Mouse (Mus musculus) midbrain, embryonic 10.5 days (tissue): ENCODE measurements around the gene Gpr34. TPM values are rescaled to one million over a fixed set of nuclear protein-coding genes. Genes with fewer than 3 reads are reported as not detected.

Experiments
- DNase-seq: peaks from one replicate; pipeline ENCODE4 v3.0.0-alpha.2; 2017; ENCODE audit warnings: low spot score
- H3K27ac ChIP-seq: fragments of 300-500 bp; sonication (generic); replicated peaks from 2 replicates; pipeline ENCODE4 v1.5.1; 2016; ENCODE audit warnings: mild to moderate bottlenecking
- H3K27me3 ChIP-seq: fragments of 300-500 bp; sonication (generic); 2 replicates; pipeline ENCODE4 v1.6.1; 2016; ENCODE audit warnings: low read depth, mild to moderate bottlenecking; ENCODE audit not compliant: poor library complexity, severe bottlenecking
- H3K36me3 ChIP-seq: fragments of 300-500 bp; sonication (generic); 2 replicates; pipeline ENCODE4 v1.6.1; 2016; ENCODE audit warnings: mild to moderate bottlenecking, moderate library complexity
- H3K4me1 ChIP-seq: fragments of 300-500 bp; sonication (generic); 2 replicates; pipeline ENCODE4 v1.6.1; 2016
- H3K4me3 ChIP-seq: fragments of 300-500 bp; sonication (generic); 2 replicates; pipeline ENCODE4 v1.5.1; 2016; ENCODE audit warnings: mild to moderate bottlenecking, moderate library complexity
- H3K9me3 ChIP-seq: fragments of 300-500 bp; sonication (generic); replicated peaks from 2 replicates; pipeline ENCODE4 v1.6.1; 2016; ENCODE audit warnings: mild to moderate bottlenecking
- WGBS: fragments of 180-500 bp; shearing (Covaris S2); methylation state at CpG from one replicate; pipeline ENCODE4 v1.1.7; 2016; 5-methylcytosine and 5-hydroxymethylcytosine counted together
- polyA plus RNA-seq: library from polyadenylated mRNA; unstranded; fragments of >200 nt; fragmentation: Nextera tagmentation; extraction: Ambion mirVana; gene quantifications from 2 replicates; pipeline ENCODE4 v1.2.1, GENCODE M21; 2016

The Gpr34 gene
- polyA plus RNA-seq, result 0.89 and 1.6 TPM in 2 replicates

DNA sequence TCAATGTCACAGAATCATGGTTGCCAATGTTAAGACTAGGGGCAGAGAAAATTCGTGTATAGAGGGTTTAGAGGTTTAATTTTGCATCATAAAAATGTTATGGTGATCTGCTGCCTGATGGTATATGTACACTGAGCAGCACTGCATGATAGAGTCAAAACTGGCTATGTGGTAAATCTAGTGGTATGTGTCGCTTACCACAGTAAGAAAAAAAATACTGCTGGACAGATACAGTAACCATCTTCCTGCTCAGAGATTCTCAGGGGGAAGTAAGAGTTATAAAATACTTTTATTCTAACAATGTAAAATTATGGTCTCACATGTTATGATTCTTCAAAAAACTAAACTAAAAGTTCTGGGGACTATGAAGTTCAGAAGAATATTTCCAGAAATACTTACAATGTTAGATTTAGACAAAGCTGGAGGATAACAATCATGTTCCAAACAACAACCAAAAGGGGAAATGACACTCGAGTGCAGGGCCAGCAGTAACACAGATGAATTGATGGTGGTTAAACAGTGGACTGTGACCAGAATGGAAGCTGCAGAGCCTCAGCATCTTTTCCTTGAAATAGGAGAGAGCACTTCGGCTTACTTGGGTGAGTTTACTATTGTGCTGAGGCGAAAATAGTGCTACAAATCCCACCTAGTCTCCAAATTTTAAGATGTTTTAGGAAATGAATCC is at the start of gene Gpr34:
Gene Gpr34 (plus strand): TSS at position 491 of the 685 bp plus-strand sequence.
- Histone ChIP-seq H3K36me3 (no peaks in the 10 kb centered on the region), H3K4me3 (no peak within 1 kb of the TSS), H3K4me1 (no peaks in the 10 kb centered on the region), H3K9me3 (no peaks in the 10 kb centered on the region), H3K27me3 (peaks cover 18% of the 10 kb centered on the region; the same call in 1 of the 2 replicates), H3K27ac (no peak within 1 kb of the TSS)
- DNase-seq, result no peak
- WGBS, result 77% methylated on average over 5 of the region's 5 CpGs

DNA sequence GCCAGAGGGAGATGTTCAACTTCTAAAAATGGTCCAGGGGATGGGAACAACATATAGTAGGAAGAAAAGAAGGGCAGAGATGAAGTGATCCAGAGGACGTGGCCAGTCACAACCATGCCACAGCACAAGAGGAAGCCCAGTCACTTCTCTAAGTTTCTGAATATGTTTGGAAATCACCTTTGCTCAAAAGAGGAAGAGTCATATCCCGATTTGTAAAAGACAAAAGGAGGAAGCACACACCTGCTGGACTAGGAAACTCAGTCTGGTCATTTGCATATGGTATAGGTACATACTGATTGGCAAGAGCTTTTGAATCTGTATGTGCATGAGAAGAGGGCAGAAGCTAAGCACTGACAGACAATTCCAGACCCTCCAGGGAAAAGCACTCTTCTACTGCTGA is 32.5 kb upstream of the Gpr34 start:
- peaks cover 20% of the 10 kb centered on the region for H3K27me3 ChIP-seq
- 85% methylated on average over 2 of the region's 2 CpGs for WGBS
- H3K9me3 ChIP-seq, result no peaks in the 10 kb centered on the region
- H3K36me3 ChIP-seq, result no peaks in the 10 kb centered on the region
- H3K27ac ChIP-seq, result no peak overlapping the region
- DNase-seq, result no peak
- no peak overlapping the region for H3K4me3 ChIP-seq
- no peaks in the 10 kb centered on the region for H3K4me1 ChIP-seq

DNA sequence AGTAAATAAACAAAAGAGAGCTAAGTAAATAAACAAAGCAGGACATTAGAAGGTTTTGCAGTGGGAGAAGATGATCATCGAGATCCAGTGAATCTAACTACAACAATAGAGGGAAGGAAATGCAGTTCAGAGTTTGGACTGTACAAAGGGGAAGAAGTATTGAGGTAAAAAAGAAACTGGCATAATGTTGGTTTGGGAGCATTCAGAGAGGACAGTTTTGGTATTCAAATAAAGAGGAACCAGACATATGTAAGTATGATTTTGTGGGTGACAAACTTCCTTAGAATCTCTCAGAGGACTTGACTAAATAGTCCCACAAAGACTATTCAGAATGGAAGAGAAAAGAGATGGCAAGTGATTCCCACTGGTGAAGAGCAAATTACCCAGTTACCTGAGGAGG is 31.9 kb upstream of the Gpr34 start:
- no peak overlapping the region for H3K4me3 ChIP-seq
- peaks cover 19% of the 10 kb centered on the region for H3K27me3 ChIP-seq
- DNase-seq, result no peak
- 61% methylated on average over 1 of the region's 1 CpGs for WGBS
- no peak overlapping the region for H3K27ac ChIP-seq
- no peaks in the 10 kb centered on the region for H3K4me1 ChIP-seq
- no peaks in the 10 kb centered on the region for H3K9me3 ChIP-seq
- no peaks in the 10 kb centered on the region for H3K36me3 ChIP-seq

DNA sequence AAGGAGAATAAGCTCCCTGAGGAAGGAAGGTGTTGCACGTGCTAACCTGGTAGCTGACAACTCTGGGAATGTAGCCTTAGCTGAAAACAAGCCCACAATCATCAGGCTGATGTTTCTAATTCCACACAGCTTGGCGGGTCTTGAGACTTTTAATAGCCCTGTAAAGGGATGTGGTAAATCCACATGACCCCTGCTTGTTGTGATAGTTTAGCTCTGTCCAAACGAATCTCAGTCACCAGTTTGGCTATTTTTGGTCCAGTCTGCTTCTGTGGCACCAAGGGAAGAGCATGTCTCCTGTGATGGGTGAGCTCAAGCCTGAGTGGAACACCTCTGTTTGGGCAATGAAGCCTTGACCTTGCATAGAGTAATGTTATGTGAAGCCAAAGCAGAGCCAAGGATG is 25.1 kb upstream of the Gpr34 start:
- 67% methylated on average over 3 of the region's 3 CpGs for WGBS
- Histone ChIP-seq H3K27ac (no peak overlapping the region), H3K4me3 (no peak overlapping the region), H3K4me1 (no peaks in the 10 kb centered on the region), H3K9me3 (no peaks in the 10 kb centered on the region), H3K36me3 (peaks cover 4% of the 10 kb centered on the region; the same call in 1 of the 2 replicates), H3K27me3 (peaks cover 8% of the 10 kb centered on the region; the same call in 1 of the 2 replicates)
- DNase-seq, result no peak

DNA sequence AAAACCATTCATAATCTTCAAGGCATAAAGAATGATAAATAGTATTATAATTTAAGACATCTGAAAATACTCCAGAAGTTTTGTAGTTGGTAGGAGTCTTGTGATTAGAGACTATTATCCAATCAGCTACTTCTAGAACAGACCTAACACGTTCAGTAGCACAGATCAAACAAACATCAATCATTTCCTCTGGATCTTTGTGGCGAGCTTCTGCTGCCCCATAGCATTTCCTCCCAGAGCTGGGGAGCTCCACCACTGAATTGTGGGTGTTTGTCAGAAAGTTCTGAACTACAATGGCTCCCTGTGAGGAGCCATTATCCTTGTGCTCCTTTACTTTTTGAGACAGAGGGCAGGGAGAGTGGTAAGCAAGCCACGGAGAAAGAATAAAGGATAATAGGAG is 24.1 kb upstream of the Gpr34 start:
- no peak for DNase-seq
- H3K27ac ChIP-seq, result no peak overlapping the region
- H3K27me3 ChIP-seq, result peaks cover 8% of the 10 kb centered on the region; the same call in 1 of the 2 replicates
- no peaks in the 10 kb centered on the region for H3K4me1 ChIP-seq
- H3K4me3 ChIP-seq, result no peak overlapping the region
- H3K36me3 ChIP-seq, result peaks cover 4% of the 10 kb centered on the region; the same call in 1 of the 2 replicates
- 68% methylated on average over 3 of the region's 3 CpGs for WGBS
- no peaks in the 10 kb centered on the region for H3K9me3 ChIP-seq

DNA sequence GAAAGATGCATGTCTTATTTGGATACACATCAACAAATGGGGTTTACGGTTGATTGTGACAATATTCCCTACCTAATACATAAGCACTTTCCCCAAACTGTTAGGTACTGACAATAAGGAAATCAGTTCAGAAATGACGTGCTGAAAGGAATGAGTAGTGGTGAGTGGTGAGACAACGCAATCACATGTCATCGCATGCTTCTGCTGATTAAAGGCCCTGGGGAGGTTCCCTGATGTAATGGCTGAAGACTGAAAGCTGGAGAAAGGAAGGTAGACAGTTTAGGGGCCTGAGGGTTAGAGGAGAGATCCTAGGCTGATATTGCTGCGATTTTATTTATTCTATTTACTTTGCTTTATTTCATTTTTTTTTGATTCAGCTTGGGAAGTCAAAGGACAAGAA is 20.8 kb upstream of the Gpr34 start:
- H3K4me3 ChIP-seq, result no peak overlapping the region
- 89% methylated on average over 5 of the region's 5 CpGs for WGBS
- no peak for DNase-seq
- no peak overlapping the region for H3K27ac ChIP-seq
- peaks cover 14% of the 10 kb centered on the region; the same call in 1 of the 2 replicates for H3K36me3 ChIP-seq
- 0 out of 2 replicates have a peak, but pooled peaks cover 5% of the 10 kb centered on the region for H3K27me3 ChIP-seq
- H3K4me1 ChIP-seq, result no peaks in the 10 kb centered on the region
- H3K9me3 ChIP-seq, result no peaks in the 10 kb centered on the region

DNA sequence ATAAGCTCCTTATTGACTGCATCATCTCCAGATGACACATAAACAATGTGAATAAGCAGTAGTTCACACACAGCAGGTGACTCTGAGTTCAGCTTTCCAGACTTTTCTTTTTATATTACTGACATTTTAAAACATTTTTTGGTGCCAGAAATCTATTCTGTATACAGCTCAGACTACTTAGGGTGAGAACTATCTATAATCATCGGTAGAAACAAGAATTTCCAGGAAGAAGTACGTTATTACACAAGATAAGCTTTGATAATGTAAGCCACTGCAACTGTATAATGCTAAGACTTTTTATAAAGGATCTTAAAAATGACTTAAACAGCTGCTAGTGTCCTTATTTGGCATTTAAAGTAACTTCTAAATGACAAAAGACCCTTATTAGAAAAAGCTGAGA is 19.8 kb upstream of the Gpr34 start:
- no peak for DNase-seq
- Histone ChIP-seq H3K9me3 (no peaks in the 10 kb centered on the region), H3K36me3 (peaks cover 14% of the 10 kb centered on the region; the same call in 1 of the 2 replicates), H3K4me1 (no peaks in the 10 kb centered on the region), H3K4me3 (no peak overlapping the region), H3K27ac (no peak overlapping the region), H3K27me3 (peaks cover 8% of the 10 kb centered on the region; the same call in 1 of the 2 replicates)
- 84% methylated on average over 2 of the region's 2 CpGs for WGBS

DNA sequence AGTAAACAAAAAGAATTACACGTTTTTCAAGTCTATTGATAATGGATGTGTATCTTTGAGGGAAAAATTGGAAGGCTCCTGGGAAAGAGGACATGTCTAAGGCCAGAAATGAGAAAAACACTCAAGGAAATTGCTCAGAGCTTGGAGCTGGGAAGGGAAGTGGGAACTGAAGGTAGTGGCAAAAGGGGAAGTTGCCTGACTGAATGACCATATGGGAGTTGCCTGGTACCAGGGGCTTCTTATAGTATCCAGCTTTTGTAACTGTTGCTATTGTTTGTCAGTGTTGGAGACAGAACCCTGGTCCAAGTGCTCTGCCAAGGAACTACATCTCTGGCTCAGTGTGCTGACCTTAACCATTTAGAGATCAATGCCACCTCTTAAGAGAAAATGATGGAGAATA is 15.2 kb upstream of the Gpr34 start:
- 58% methylated on average over 1 of the region's 1 CpGs for WGBS
- no peaks in the 10 kb centered on the region for H3K4me1 ChIP-seq
- peaks cover 10% of the 10 kb centered on the region; the same call in 1 of the 2 replicates for H3K36me3 ChIP-seq
- no peak for DNase-seq
- H3K27ac ChIP-seq, result no peak overlapping the region
- no peak overlapping the region for H3K4me3 ChIP-seq
- peaks cover 39% of the 10 kb centered on the region for H3K27me3 ChIP-seq
- H3K9me3 ChIP-seq, result no peaks in the 10 kb centered on the region

DNA sequence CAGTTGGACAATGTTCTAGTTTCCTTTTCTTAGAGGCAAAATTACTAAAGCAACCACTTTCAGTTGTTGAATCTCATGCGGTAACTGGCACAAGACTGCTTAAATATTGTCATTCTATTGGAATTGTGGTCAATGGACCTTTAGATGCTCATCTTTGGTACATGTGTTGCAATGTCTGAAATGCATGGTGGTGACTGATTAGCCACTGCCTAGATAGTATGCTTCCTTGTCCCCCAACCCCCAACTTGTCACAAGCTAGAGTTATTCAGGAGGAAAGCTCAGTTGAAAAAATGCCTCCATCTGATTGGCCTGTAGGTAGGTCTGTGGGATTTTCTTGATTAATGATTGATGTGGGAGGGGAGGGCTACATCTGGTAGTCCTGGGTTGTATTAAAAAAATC is 14.6 kb upstream of the Gpr34 start:
- Histone ChIP-seq H3K36me3 (peaks cover 10% of the 10 kb centered on the region; the same call in 1 of the 2 replicates), H3K9me3 (no peaks in the 10 kb centered on the region), H3K27me3 (peaks cover 39% of the 10 kb centered on the region), H3K4me1 (no peaks in the 10 kb centered on the region), H3K27ac (no peak overlapping the region), H3K4me3 (no peak overlapping the region)
- DNase-seq, result no peak
- WGBS, result 97% methylated on average over 1 of the region's 1 CpGs

DNA sequence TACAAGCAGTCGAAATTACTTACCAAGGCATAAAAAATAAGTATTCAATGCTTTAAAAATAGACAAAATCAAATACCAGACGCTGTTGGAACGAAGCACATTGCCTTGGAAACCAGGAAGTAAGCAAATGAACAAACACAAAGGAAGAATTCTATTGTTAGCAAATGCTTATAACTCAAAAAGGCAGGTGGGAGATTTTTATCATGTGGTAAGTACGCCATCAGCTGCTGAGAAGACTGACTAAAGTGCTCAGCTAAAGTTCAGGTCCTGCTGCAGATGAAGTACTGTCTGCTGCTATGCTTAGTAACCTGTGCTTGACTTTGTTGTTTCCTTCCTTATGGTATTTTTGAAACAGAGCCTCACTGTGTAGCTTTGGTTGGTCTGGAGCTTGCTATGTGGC is 13.4 kb upstream of the Gpr34 start:
- Histone ChIP-seq H3K36me3 (peaks cover 6% of the 10 kb centered on the region; the same call in 1 of the 2 replicates), H3K27ac (no peak overlapping the region), H3K4me1 (no peaks in the 10 kb centered on the region), H3K27me3 (peaks cover 39% of the 10 kb centered on the region), H3K4me3 (no peak overlapping the region), H3K9me3 (no peaks in the 10 kb centered on the region)
- DNase-seq, result no peak
- 83% methylated on average over 4 of the region's 4 CpGs for WGBS

DNA sequence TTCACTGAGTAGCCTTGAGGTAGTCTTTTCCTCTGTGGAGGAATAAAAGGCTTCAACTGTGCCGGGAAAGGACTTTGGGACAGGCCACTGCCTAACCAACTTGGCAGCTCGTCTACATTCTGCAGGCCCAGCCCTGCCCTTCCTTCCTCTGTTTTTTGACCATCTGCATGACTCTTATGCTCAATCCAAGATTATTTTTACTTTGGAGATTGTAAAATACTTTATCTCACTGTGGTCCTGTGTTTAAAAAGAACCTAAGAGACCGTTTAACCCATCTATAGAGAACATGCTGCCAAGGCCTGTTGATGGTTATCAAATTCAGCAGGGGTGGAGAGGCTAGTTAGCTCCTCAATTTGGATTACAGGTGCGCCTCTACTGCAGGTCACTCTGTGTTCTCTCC is 10.4 kb upstream of the Gpr34 start:
- WGBS, result 86% methylated on average over 4 of the region's 4 CpGs
- Histone ChIP-seq H3K4me3 (no peak overlapping the region), H3K27me3 (peaks cover 44% of the 10 kb centered on the region), H3K4me1 (no peaks in the 10 kb centered on the region), H3K27ac (no peak overlapping the region), H3K9me3 (no peaks in the 10 kb centered on the region), H3K36me3 (no peaks in the 10 kb centered on the region)
- DNase-seq, result no peak

DNA sequence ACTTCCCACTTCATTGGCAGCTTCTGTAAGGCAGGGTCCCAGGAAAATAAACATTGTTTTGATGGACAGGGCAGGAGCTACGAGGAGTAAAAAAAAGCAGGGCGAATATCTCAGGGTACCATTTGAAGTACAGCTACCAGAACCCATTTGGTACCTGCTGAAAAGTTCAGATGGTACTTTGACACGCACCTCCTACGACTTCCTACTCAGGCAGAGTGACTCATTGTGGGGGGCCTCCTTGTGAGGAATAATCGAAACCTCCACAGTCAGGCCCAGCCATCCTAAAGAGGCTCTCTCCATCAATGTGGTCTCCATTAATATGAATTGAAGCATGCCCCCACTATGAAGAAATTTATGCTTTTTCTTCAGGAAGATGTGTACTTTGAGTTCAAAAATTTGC is 9.2 kb upstream of the Gpr34 start:
- Histone ChIP-seq H3K4me3 (no peak overlapping the region), H3K27ac (no peak overlapping the region), H3K9me3 (no peaks in the 10 kb centered on the region), H3K36me3 (no peaks in the 10 kb centered on the region), H3K4me1 (no peaks in the 10 kb centered on the region), H3K27me3 (peaks cover 39% of the 10 kb centered on the region)
- WGBS, result 88% methylated on average over 5 of the region's 5 CpGs
- no peak for DNase-seq

DNA sequence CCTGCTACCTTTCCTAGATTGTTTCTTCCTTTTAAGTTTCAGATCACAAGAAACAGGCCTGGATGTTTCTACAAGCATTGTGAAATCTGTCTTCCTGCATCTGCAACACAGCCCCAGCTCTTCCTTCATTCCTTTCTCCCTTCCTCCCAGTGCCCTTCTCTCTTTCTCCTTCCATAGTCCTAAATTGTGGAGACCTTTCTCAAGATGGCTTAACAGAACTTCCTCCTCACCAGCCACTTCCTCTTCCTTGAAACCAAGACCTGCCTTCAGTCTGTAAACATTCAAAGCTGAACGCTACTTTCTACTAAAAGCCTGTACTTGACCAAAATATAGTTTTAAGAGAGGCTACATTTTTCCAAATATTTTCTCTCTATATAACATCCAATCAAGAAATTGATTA is 4.5 kb downstream of the Gpr34 start:
- H3K36me3 ChIP-seq, result no peaks in the 10 kb centered on the region
- no peaks in the 10 kb centered on the region for H3K4me1 ChIP-seq
- no peak overlapping the region for H3K27ac ChIP-seq
- H3K9me3 ChIP-seq, result no peaks in the 10 kb centered on the region
- no peak overlapping the region for H3K4me3 ChIP-seq
- DNase-seq, result no peak
- 0 out of 2 replicates have a peak, but pooled peaks cover 10% of the 10 kb centered on the region for H3K27me3 ChIP-seq
- 83% methylated on average over 1 of the region's 1 CpGs for WGBS
